Mouse (Mus musculus) CD4-positive helper T cell, adult 2 months (primary cell): ENCODE results near the gene Clmn.

ENCODE experiments used
- DNase-seq: peaks from one replicate; pipeline ENCODE4 v3.0.0-alpha.2; 2012; ENCODE audit warnings: low read depth, missing footprints, low spot score

The Clmn gene

GRCm38 (mm10) chr12:104864439-104865165, at the start of gene Clmn:
Gene Clmn, minus strand, starts transcription at chr12:104865076.
- no peak for DNase-seq

DNA sequence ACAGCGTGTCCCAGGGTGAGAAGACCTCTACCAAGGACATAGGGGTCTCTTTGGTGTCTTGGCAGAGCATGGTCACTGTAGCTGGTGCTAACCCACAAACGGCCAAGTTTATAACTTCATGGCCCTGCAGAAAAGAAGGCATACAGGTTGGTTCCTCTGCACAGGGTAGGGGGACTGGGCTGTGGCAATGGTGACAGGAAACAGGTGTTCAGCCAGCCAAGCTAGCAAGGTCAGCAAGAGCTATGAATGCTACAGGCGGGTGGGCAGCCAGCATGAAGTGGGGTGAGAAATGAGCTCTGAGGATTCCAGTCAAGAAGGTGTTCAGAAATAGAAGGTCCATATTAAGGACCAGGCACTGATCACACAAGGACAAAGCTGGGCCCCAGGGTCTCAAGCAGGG, 48.1 kb upstream of the Clmn start:
- DNase-seq = no peak

GRCm38 (mm10) chr12:104912281-104912933, 47.5 kb upstream of the Clmn start:
- DNase-seq = no peak

GRCm38 (mm10) chr12:104909750-104910149, 44.9 kb upstream of the Clmn start:
- no peak for DNase-seq

- no peak for DNase-seq
Observed at GRCm38 (mm10) chr12:104908986-104909385, 44.1 kb upstream of the Clmn start.

- no peak for DNase-seq
Observed at GRCm38 (mm10) chr12:104908024-104908781, 43.3 kb upstream of the Clmn start.

DNA sequence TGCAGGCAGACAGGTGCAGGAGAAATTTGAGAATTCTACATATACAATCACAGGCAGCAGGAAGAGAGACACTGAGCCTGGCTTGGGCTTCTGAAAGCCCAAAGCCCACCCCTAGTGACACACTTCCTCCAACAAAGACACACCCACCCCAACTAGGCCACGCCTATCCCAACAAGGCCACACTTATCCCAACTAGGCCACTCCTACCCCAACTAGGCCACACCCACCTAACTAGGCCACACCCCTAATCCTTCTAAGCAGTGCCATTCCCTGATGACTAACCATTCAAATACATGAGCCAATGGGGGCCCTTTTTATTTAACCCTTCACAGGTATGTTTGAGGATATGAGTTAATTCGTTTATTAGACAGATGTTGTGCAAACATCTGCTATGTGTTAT, 42.3 kb upstream of the Clmn start:
- no peak for DNase-seq

DNA sequence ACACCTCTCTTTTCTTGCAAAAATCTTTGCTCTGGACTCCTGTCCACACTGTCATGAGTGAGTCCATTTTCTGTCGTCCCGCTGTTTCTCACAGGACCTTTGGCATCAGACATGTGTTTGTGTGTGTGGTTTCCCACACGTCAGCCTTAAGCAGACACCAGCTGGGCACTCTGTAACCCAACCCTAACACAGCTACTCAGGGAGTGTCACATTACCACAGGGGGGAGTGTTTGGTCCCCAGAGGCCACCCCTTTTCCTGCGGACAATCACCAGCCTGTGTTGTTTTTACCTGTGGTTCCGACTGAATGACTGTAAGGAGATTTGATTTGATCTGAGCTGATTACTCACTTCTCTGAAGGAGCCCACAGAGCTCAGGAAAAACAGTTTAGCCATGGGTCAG, 39.3 kb upstream of the Clmn start:
- no peak for DNase-seq

DNA sequence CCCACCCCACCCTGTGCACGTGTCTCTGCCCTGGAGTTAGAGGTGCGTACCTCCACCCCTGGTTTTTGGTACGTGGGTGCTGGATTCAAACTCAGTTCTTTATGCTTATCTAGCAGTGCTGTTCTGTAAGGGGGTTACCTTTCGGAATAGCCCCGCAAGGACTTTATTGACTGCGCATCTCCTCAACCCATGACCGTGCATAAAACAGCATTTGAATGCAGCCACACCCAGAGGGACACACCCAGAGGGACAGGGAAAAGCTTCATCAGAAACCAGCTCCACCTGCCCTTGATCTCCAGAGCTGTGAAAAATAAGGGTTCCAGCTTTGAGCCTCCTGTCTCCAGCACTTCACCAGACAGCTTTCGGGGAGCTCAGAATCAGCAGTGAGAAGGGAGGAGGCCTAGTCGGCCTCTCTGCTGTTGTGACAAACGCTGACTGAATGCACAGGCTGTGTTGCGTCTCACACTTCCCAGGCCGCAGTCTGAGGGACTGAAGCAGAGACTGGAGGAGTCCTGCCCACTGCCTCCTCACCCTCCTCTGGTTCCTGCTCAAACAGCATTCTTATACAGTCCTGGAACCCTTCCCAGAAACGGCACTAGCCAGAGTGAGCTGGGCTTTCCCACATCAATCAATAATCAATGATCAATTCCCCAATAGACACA, 37.6 kb upstream of the Clmn start:
- DNase-seq = no peak

DNA sequence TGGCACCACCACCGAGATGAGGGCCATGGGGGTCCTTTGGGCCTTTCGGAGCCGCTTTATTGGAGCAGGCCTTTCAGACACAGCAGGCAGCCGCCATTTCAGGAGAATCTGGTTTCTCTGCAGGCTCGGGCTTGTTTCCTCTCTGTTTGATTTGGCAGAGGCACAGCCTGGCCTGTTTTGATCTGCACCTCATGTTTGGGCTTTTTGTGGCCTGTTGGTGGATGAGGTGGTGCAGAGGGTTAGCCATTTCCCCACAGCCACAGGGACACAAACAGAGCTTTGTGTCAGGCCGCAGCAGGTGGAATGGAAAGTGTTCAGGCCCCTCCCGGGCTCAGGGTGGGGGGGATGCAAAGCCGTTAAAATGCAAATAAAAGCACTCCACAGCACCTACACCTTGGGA, 36.4 kb upstream of the Clmn start:
- no peak for DNase-seq

GRCm38 (mm10) chr12:104899835-104900234, 35.0 kb upstream of the Clmn start:
- DNase-seq = no peak

DNA sequence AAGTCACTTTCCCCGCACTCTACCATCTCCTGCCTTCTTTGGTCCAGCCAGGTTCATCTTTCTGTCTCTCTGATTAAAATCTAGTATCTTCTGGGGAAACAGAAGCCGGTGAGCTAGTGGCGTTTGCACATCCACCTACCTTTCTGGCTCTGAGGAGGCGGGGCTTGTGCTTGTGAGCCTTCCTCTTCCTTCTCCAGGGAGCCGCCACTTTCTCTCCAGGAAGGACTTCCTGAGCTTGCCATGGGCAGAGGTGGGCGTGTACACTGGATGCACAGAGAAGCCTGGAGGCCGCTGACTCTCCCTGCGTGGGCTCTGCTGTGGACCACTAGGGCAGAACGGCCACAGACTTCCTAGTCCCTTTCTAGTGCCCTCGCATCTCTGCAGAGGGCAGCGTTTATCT, 34.3 kb upstream of the Clmn start:
- DNase-seq = no peak

- DNase-seq = no peak
Observed at GRCm38 (mm10) chr12:104898718-104899117, 33.8 kb upstream of the Clmn start.

- no peak for DNase-seq
Observed at GRCm38 (mm10) chr12:104897051-104897618, 32.3 kb upstream of the Clmn start.

DNA sequence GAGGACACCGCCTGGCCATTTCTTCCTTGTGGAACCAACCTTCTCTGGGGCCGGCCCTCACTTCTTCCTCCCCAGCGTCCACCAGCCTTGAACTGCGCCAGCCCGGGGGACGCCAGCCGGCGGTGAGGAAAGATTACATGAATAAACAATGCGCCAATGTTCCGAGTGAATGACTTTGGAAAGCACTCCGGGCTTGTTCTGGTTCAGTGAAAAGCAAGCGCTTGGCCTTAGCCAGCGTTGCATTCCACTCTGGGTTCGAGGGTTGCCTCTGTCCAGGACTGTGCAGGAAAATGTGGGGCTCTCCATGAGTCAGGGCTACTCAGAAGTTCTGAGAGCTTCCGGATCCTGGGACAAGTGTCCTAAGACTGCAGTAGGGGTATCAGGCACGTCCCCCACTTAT, 31.8 kb upstream of the Clmn start:
- DNase-seq = no peak

- no peak for DNase-seq
Observed at GRCm38 (mm10) chr12:104892245-104892644, 27.4 kb upstream of the Clmn start.

- DNase-seq = no peak
Observed at GRCm38 (mm10) chr12:104890066-104890465, 25.2 kb upstream of the Clmn start.

DNA sequence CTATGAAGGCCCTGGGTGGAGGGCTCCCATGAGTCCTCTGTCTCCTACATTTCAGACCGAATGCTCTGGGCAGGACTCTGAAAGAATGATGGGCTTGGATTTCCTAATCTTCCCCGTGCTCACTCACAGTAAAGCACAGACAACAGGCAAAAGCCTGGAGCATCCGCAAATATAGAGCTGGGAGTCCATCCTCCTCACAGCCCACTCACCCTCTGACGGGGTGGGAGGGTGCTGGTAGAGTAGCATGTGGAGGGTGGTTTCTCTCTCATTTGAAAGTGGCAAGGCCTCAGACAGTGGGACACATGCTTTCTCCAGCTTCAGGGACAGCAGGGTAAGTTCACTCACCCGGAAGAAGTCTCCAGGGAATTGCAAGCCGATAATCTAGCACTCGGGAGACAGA, 21.2 kb upstream of the Clmn start:
- DNase-seq = no peak

- no peak for DNase-seq
Observed at GRCm38 (mm10) chr12:104882533-104882932, 17.7 kb upstream of the Clmn start.

GRCm38 (mm10) chr12:104882061-104882460, 17.2 kb upstream of the Clmn start:
- DNase-seq = no peak

GRCm38 (mm10) chr12:104881518-104882060, 16.7 kb upstream of the Clmn start:
- no peak for DNase-seq

- no peak for DNase-seq
Observed at GRCm38 (mm10) chr12:104880367-104880766, 15.5 kb upstream of the Clmn start.
